Mouse (Mus musculus) mature B cell (primary cell): ENCODE results near the gene Gatm.

Experiments
- in situ Hi-C: fragments of 300-500 bp; cut with MboI; formaldehyde crosslinking; loops from 2 replicates; pipeline ENCODE4 v1.14.3; 2019

The Gatm gene

GRCm38 (mm10) chr2:122608820-122609219 lies 2.3 kb downstream of the Gatm start:
- in situ Hi-C loops = no loop called here

GRCm38 (mm10) chr2:122605829-122606228 lies 5.3 kb downstream of the Gatm start:
- in situ Hi-C loops = no loop called here

- in situ Hi-C loops = no loop called here
Observed at GRCm38 (mm10) chr2:122601354-122601753, 9.7 kb downstream of the Gatm start.

- in situ Hi-C loops = no loop called here
Observed at GRCm38 (mm10) chr2:122599736-122600135, 11.4 kb downstream of the Gatm start.

DNA sequence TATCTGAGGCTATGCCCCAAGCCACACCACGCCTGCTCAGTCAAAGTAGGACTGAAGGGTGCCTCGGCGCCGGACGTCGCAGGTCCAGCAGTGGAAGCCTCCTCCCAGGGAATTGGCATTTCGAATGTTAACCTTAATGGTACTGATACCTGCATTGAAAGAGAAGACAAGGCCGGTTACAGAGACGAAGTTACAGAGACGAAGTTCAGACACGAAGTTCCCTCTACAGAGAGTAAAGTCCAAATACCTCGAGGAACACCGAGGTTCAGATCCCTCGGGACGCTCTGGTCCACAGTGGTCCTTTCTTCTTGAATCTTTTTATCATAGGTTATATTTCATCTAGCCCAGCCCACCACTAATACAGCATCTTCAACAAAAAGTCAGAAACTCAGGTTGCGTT lies 15.6 kb downstream of the Gatm start:
- in situ Hi-C loops = no loop called here

- in situ Hi-C loops = no loop called here
Observed at GRCm38 (mm10) chr2:122591213-122591612, 19.9 kb downstream of the Gatm start.

DNA sequence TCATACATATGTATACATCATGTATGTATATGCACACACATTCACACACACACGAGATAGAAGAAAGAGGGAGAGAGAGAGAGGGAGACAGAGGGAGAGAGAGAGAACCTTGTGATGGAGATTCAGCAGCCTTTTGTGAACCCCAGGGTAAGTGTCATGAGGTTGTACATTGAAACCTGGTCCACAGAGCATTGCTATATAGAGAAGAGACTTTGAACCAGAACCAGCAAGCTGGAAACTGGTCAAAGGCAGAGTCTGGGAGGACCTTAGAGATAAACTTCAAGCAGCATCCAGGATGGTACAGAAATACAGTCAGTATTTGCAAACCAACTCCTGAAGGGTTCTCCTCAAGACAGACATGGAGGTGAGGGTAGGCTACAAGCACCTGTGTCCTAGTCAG lies 20.8 kb downstream of the Gatm start:
- in situ Hi-C loops = no loop called here

- in situ Hi-C loops = no loop called here
Observed at GRCm38 (mm10) chr2:122587861-122588519, 23.1 kb downstream of the Gatm start.

- in situ Hi-C loops = no loop called here
Observed at GRCm38 (mm10) chr2:122586258-122586657, 24.8 kb downstream of the Gatm start.

- in situ Hi-C loops = no loop called here
Observed at GRCm38 (mm10) chr2:122582324-122582723, 28.8 kb downstream of the Gatm start.

DNA sequence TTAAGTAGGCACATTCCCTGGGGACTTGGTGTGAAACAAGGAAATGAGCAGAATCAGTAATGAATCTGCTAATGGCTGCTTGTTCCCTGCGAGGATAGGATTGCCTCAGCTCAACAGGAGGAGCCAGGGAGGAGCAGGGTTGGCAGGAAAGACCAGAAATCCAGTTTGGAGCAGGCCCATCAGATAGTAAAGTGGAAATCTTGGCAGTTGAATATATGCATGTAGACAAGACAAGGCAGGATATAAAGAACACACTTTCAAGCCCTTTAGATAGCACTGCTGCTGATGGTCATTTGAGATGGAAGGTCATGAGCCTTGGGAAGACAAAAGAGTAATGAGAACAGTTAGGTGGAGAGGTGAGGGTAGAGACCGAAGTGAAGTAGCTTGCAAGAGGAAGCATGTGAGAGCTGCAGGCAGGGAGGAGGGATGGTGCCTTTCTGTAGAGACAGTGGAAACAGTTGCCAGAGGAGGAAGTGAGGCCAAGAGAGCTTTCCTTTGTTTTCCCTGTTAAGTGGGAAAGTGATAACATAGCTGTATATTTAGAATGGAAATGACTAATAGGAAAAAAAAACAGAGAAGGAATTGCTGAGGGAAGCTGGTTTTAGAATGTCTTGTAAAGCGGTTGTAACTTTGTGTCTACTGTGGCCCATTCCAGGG lies 29.6 kb downstream of the Gatm start:
- in situ Hi-C loops = no loop called here

GRCm38 (mm10) chr2:122580426-122580825 lies 30.7 kb downstream of the Gatm start:
- in situ Hi-C loops = no loop called here

DNA sequence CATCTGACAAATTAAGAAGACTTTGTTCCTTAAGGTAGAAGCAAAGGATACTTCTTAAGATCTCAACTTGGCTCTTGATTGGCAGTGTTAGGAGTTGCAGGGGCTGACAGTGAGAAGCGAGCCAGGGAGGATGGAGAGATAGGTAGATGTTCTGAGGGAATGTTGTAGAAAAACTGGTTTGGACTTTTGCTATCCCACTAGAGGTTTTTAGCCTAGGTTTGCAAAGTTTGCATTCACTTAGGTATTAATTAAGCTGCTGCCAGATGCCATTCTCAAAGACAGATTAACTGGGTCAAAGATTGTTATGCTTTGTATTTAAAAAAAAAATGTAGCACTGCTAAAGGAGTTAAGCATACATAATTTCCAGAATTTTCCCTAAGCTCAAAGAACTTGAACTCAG lies 33.8 kb downstream of the Gatm start:
- in situ Hi-C loops = no loop called here

- in situ Hi-C loops = no loop called here
Observed at GRCm38 (mm10) chr2:122576295-122576694, 34.8 kb downstream of the Gatm start.

- in situ Hi-C loops = no loop called here
Observed at GRCm38 (mm10) chr2:122575470-122575869, 35.6 kb downstream of the Gatm start.

DNA sequence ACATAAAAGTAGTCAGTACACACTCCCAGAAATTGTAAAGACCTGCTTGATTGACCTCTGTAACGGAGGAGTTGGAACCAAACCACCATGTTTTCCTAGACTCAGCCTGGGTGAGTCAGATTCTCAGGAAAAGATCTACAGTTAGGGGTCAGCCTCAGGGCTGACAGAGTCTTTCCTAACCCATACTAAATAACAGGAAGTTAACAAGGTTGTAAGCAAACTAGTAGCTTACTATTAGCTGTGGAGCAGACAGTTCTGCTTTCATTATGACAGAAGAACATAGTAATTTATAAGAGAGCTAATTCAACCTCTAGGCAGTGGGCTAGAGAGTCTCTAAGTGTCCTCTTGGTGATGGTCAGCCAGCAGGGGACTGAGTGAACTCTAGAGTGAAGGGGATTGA lies 38.7 kb downstream of the Gatm start:
- in situ Hi-C loops = no loop called here

DNA sequence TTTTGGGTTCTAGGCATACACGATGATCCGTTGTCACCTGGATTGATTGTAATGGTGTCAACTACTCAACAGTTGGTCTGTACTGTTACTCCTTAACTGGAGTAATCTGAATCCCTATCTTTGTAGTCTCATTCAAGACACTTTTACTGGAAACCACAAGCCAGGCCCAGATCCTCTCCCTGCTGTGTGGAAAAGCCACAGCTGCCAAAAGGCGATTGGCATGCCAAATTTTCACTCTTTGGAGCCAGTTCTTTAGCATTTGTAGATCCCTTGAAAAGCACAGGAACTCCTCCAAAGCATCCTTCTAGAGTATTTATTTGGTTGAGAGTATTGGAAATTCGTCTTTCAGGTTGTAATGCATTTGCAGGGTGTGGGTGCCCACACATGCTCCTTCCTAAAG lies 39.8 kb downstream of the Gatm start:
- in situ Hi-C loops = no loop called here

GRCm38 (mm10) chr2:122570430-122570829 lies 40.7 kb downstream of the Gatm start:
- in situ Hi-C loops = no loop called here

DNA sequence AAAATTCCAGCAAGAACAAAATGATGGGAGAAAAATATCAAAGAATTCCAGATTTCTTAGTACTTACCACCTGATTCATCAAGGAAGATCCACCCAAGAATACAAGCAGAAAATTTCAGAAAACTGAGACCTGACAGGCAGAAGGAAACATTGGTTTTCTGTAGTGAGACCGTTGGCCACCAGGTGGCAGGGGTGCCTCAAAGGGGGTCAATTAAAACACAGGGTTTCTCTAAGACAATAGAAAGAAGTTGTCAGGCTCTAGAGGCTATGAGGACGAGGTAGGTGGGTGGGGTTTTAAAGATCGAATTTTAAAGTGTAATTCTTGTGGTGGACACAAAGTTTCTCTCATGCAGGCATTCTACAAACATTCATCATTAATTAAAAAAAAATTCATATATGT lies 41.7 kb downstream of the Gatm start:
- in situ Hi-C loops = no loop called here

GRCm38 (mm10) chr2:122562251-122562650 lies 48.9 kb downstream of the Gatm start:
- in situ Hi-C loops = no loop called here

DNA sequence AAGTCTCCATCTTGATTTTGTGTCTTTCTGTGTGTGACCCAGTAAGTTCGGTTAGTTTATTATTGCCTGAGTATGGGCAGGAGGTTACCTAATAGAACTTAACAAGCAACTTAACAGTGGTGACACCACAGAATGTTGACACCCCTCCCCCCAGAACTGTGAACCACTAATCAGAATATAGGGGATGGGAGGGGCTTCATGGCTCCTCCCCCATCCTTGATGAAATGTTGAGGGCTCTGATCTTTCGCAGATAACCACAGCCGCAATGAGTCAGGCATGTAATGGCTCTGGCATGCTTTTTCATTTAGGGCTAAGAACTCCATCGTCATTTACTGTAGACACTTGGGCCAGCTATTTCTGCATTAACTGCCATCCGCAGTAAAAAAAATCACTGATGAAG lies 49.9 kb downstream of the Gatm start:
- in situ Hi-C loops = no loop called here

GRCm38 (mm10) chr2:122558317-122558716 lies 52.8 kb downstream of the Gatm start:
- in situ Hi-C loops = no loop called here
